Mouse (Mus musculus): ENCODE data around the gene B9d2. TPM values are rescaled to one million over a fixed set of nuclear protein-coding genes. Genes with fewer than 3 reads are reported as not detected.

Gene B9d2
- polyA plus RNA-seq, 1 experiment from 2014 or later, result 40.2 TPM

DNA sequence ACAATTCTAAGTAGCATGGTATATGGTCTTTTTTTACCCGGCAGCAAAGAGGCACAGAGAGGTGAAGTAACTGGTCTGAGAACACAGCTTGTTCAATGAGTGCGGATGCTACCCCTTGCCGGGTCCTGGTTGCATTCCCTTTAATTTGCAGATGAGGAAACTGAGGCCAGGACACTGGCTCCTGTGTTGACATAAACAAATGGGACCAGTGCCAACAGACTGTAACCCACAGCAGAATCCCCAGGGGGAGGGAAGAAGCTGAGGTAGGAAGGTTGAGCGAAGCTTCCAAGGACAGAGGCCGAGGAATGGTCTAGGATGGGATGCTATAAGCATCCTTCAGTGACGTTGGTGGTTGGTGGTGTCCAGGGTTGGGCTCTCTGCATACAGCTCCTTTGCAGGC lies 5.2 kb upstream of the B9d2 start:
- WGBS, result 50% methylated on average over 6 of the region's 6 CpGs
- no peak for ATAC-seq
- Histone ChIP-seq H3K9ac (no peak overlapping the region), H3K27me3 (peaks cover 38% of the 10 kb centered on the region), H3K4me2 (peak overlapping the region; percentile 57; the same call in 1 of the 2 replicates), H3K4me3 (no peak overlapping the region), H3K9me3 (replicated peaks) (no peaks in the 10 kb centered on the region), H3K36me3 (ENCODE audit: poor library complexity, severe bottlenecking) (no peaks in the 10 kb centered on the region), H3K4me1 (peaks cover 32% of the 10 kb centered on the region), H3K27ac (no peak overlapping the region)

DNA sequence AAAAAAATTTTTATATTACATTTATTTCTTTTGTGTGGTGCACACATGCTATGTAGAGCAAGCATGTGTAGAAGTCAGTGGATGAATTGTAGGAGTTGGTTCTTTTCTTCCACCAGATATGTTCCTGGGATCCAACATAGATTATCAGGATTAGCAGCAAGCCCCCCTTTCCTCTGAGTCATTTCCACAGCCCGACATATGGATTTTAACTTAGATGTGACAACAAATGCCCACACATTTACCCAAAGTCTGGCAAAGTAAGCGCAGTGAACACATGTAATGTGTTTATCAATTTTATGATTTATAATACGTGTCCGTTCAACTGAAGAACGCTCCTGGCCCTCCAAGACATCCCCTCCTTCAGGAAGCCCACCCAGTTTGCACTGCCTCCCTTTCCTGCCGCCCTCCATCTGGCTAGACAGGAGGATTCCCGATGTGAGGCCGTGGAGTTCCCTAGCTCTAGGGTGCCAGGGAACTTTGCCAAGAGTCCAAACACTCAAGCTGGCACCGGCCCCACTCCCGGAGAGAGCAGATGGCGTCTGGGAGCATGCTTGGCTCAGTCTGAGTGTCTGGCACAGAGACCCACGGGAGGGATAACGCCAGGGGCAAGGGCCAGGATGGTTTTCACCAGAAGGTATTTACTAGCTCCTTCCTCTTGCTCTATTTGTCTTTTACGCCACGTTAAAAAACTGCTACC lies 4.3 kb upstream of the B9d2 start:
- Histone ChIP-seq H3K9ac (no peak overlapping the region), H3K27me3 (peaks cover 38% of the 10 kb centered on the region), H3K4me2 (peak overlapping the region; percentile 19; the same call in 1 of the 2 replicates), H3K9me3 (replicated peaks) (no peaks in the 10 kb centered on the region), H3K27ac (peak overlapping the region; percentile 89), H3K36me3 (ENCODE audit: poor library complexity, severe bottlenecking) (no peaks in the 10 kb centered on the region), H3K4me3 (no peak overlapping the region), H3K4me1 (peaks cover 35% of the 10 kb centered on the region)
- 47% methylated on average over 15 of the region's 15 CpGs for WGBS
- peak; percentile 81 for ATAC-seq

DNA sequence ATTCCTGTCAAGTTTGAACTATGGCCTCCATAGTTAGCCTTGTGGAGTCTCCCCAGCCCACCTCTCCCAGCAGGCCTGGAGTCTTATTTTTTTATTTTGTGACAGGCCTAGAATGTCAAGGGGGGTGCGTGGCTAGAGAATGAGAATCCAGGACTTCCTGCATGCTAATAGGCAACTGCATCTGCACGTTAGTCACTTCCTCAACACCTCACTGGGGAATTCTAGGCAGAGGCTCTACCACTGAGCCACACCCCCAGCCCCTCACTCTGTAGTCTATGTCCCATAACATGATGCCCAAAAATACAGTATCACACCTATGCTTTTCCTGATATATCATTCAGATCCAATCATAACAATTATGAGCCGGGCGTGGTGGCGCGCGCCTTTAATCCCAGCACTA lies 3.6 kb upstream of the B9d2 start:
- ATAC-seq, result no peak
- peaks cover 43% of the 10 kb centered on the region for H3K4me1 ChIP-seq
- 87% methylated on average over 7 of the region's 7 CpGs for WGBS
- no peak overlapping the region for H3K9ac ChIP-seq
- H3K27me3 ChIP-seq, result peaks cover 38% of the 10 kb centered on the region
- no peaks in the 10 kb centered on the region for H3K9me3 ChIP-seq (replicated peaks)
- no peaks in the 10 kb centered on the region for H3K36me3 ChIP-seq (ENCODE audit: poor library complexity, severe bottlenecking)
- peak overlapping the region; percentile 89 for H3K27ac ChIP-seq
- no peak overlapping the region for H3K4me3 ChIP-seq
- no peak overlapping the region for H3K4me2 ChIP-seq

DNA sequence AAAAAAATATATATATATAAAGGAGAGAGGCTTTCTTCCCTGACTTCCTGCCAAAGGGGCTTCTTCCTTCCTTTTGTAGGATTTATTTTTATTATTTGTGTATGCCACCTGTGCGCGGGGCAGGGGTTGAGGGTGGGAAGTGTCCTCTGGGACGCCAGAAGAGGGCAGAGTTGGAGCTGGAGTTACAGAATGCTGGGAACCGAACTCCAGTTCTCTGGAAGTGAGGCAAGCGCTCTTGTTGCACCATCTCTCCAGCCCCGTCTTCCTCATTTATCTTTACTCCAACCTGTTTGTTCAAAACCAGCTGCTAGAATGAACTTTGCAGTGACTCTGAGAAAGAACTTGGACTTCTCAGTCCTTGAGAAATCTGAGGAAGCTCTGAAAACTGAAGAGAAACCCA lies 609 bp upstream of the B9d2 start:
- 5% methylated on average over 6 of the region's 6 CpGs for WGBS

DNA sequence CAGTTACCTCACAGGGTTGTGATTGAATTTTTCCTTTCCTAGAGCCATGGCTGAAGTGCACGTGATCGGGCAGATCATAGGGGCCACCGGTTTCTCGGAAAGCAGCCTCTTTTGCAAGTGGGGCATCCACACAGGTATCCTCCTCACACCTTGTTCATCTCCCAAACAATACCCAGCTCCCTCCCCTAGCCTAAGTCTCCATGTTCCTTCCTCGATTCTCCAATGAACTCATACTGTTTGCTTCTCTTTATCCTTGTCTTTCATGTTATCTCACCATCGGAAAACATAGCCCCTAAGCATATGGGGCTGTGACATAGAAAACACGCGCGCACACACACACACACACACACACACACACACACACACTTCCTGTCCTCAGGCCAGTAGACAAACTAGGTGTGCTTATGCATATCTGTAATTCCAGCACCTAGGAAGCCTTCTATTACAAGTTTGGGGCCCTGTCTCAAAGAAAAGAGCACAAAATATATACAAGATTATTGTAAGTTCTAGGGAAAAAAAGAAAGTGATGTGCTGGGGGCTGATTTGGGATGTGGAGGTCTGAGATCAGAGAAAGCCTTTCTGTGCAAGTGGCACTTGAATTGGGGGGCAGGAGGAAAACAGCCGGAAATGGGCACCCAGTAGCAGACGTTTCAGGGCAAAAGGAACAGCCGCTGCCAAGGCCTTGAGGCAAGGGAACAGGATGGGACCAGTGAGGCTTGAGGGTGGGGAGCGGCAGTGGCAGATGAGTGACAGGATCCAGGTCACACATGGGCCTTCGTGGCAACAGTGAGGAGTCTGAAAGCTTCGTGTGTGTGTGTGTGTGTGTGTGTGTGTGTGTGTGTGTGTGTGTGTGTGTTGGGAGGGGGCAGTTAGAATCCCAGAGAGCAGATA lies 1.0 kb downstream of the B9d2 start:
- no peak overlapping the region for H3K9ac ChIP-seq

More for the DNA sequence above, 609 bp upstream of the B9d2 start:
- Histone ChIP-seq H3K27me3 (peaks cover 22% of the 10 kb centered on the region), H3K27ac (0 out of 2 replicates have a peak overlapping the region, but pooled peaks have one; percentile 91), H3K9ac (peak overlapping the region; percentile 69; the same call in 1 of the 2 replicates), H3K4me1 (peaks cover 39% of the 10 kb centered on the region), H3K4me2 (peak overlapping the region; percentile 58), H3K4me3 (peak overlapping the region; percentile 53), H3K9me3 (replicated peaks) (no peaks in the 10 kb centered on the region), H3K36me3 (ENCODE audit: poor library complexity, severe bottlenecking) (peaks cover 10% of the 10 kb centered on the region; the same call in 1 of the 2 replicates)
- no peak for ATAC-seq

DNA sequence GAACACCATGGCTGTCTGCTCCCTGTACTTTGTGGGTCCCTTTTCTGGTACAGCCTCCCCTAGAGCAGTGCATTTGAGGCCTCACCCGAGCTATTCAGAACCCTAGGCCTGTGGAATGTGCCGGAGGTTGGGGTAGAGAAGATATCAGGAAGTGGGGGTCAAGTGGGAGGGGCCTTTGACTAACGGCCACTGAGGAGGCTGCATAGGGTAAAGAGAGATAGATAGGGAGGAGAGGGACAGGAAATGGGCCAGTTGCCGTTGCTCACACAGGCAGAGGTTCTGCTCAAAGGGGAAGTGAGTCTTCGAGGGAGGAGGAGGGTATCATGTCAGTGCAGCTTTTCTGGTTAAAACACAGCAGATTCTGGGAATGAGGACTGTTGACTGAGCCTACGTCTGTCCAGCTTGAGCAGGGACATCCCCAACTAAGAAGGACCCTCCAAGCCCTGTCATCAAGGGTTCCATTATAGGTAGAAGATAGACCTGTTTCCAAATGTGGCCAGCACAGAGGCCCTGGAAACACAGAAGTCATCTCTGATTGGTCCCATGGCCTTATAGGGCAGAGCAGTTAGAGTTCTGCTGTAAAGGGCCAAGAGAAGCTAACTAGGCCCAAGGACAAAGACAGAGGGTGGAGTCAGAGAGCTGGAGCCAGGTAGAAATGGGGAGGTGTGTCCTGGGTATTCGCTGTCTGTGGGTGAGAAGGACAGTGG lies 3.0 kb downstream of the B9d2 start:
- no peak overlapping the region for H3K27ac ChIP-seq
- peaks cover 42% of the 10 kb centered on the region for H3K4me1 ChIP-seq
- peaks cover 14% of the 10 kb centered on the region for H3K36me3 ChIP-seq (ENCODE audit: poor library complexity, severe bottlenecking)
- H3K4me3 ChIP-seq, result no peak overlapping the region
- H3K4me2 ChIP-seq, result no peak overlapping the region
- WGBS, result 79% methylated on average over 7 of the region's 7 CpGs
- H3K27me3 ChIP-seq, result peaks cover 47% of the 10 kb centered on the region
- no peak overlapping the region for H3K9ac ChIP-seq
- no peak for ATAC-seq
- H3K9me3 ChIP-seq (replicated peaks), result no peaks in the 10 kb centered on the region

More for the DNA sequence above, 1.0 kb downstream of the B9d2 start:
- Histone ChIP-seq H3K36me3 (ENCODE audit: poor library complexity, severe bottlenecking) (peaks cover 14% of the 10 kb centered on the region), H3K4me3 (peak overlapping the region; percentile 53), H3K4me2 (peak overlapping the region; percentile 58), H3K9me3 (replicated peaks) (no peaks in the 10 kb centered on the region), H3K27me3 (peaks cover 28% of the 10 kb centered on the region), H3K4me1 (peaks cover 27% of the 10 kb centered on the region), H3K27ac (peak overlapping the region; percentile 91; the same call in 1 of the 2 replicates)
- ATAC-seq, result no peak
- 67% methylated on average over 15 of the region's 15 CpGs for WGBS

DNA sequence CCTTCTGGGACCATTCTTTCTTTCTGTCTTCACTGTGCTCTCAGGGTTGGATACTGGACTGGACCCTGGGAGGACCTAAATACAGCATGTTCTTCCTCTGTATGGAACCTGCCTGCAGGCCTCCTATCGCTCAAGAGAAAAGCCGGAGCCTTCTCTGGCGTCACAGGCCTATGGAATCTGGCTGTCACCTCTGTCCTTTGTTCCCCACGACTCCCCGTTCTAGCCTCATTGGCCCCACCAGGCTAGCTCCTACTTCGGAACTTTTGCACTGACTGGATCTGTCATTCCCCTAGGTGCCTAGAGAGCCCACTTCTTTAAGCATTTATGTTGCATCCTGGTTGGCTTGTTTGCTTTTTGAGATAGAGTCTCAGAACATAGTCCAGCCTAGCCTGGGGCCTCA lies 4.1 kb downstream of the B9d2 start:
- H3K27me3 ChIP-seq, result peaks cover 51% of the 10 kb centered on the region
- WGBS, result 85% methylated on average over 6 of the region's 6 CpGs
- no peak overlapping the region for H3K27ac ChIP-seq
- H3K9ac ChIP-seq, result no peak overlapping the region
- no peaks in the 10 kb centered on the region for H3K9me3 ChIP-seq (replicated peaks)
- H3K4me1 ChIP-seq, result peaks cover 52% of the 10 kb centered on the region
- peaks cover 14% of the 10 kb centered on the region for H3K36me3 ChIP-seq (ENCODE audit: poor library complexity, severe bottlenecking)
- no peak for ATAC-seq
- H3K4me3 ChIP-seq, result no peak overlapping the region
- no peak overlapping the region for H3K4me2 ChIP-seq

DNA sequence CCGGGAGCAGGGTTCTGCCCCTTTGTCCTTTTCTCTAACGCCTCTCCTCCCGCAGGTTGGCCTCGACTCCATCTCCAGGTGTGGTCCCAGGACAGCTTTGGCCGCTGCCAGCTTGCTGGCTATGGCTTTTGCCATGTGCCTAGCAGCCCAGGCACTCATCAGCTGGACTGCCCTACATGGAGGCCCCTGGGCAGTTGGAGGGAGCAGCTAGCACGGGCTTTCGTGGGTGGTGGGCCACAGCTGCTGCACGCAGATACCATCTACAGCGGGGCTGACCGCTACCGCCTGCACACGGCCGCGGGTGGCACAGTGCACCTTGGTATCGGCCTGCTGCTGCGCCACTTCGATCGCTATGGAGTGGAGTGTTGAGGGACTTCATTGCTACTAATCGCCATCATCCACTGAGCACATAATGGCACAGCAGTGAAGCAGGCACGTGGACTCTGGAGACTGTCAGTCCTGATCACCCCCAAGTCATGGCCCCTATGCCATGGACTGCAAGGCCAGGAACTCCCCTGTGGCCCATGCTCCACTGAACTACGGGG lies 5.4 kb downstream of the B9d2 start:
- no peak for ATAC-seq
- Histone ChIP-seq H3K4me1 (peaks cover 48% of the 10 kb centered on the region), H3K4me2 (no peak overlapping the region; the same call in 1 of the 2 replicates), H3K36me3 (ENCODE audit: poor library complexity, severe bottlenecking) (peaks cover 14% of the 10 kb centered on the region), H3K9me3 (replicated peaks) (no peaks in the 10 kb centered on the region), H3K27me3 (peaks cover 64% of the 10 kb centered on the region), H3K4me3 (no peak overlapping the region), H3K9ac (no peak overlapping the region), H3K27ac (no peak overlapping the region)
- 72% methylated on average over 21 of the region's 21 CpGs for WGBS

DNA sequence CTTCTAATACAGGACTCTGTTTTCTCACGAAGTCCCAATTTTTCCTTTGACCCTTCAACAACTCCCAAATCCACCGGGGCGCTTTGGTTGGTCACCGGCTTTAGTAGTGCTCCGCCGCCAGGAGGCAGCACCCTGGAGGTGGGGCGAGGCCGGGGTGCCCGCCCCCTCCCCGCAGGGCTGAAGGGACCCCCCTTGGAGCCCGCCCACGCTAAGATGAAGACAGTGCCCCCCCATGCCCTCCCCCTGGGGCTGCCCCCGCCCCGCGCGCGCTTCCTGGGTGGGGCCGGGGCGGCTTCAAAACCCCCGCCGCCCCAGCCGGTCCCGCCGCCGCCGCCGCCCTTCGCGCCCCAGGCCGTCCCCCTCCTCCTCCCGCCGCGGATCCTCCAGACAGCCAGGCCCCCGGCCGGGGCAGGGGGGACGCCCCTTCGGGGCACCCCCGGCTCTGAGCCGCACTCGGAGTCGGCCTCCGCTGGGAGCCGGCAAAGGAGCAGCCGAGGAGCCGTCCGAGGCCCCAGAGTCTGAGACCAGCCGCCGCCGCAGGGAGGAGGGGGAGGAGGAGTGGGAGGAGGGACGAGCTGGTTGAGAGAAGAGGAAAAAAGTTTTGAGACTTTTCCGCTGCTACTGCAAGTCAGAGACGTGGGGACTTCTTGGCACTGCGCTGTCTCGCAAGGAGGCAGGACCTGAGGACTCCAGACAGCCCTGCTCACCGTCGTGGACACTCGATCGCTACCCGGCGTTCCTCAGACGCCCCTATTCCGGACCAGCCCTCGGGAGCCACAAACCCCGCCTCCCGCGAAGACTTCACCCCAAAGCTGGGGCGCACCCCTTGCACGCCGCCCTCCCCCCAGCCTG lies 6.3 kb downstream of the B9d2 start, which contains the start of gene Tgfb1:
Tgfb1 (plus strand) TSS at position 323 of the 852 bp plus-strand sequence.
- Histone ChIP-seq H3K36me3 (ENCODE audit: poor library complexity, severe bottlenecking) (peaks cover 14% of the 10 kb centered on the region), H3K9me3 (replicated peaks) (no peaks in the 10 kb centered on the region), H3K9ac (peak within 1 kb of the TSS; percentile 59), H3K4me1 (peaks cover 39% of the 10 kb centered on the region), H3K4me3 (peak within 1 kb of the TSS; percentile 45), H3K4me2 (peak within 1 kb of the TSS; percentile 66), H3K27me3 (peaks cover 70% of the 10 kb centered on the region), H3K27ac (no peak within 1 kb of the TSS)
- WGBS, result under 1% methylated on average over 52 of the region's 69 CpGs
- ATAC-seq, result peak; percentile 50

DNA sequence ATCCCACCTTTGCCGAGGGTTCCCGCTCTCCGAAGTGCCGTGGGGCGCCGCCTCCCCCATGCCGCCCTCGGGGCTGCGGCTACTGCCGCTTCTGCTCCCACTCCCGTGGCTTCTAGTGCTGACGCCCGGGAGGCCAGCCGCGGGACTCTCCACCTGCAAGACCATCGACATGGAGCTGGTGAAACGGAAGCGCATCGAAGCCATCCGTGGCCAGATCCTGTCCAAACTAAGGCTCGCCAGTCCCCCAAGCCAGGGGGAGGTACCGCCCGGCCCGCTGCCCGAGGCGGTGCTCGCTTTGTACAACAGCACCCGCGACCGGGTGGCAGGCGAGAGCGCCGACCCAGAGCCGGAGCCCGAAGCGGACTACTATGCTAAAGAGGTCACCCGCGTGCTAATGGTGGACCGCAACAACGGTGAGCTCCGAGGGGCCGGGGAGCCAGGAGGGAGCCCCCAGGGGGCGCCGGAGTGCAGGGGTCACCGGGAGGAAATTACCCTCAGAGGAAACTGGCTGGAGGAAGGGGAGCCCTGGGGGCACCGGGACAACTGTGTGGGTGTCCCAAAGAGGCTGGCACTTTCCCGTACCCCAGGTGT lies 7.3 kb downstream of the B9d2 start:
- Histone ChIP-seq H3K27me3 (peaks cover 77% of the 10 kb centered on the region), H3K9me3 (replicated peaks) (no peaks in the 10 kb centered on the region), H3K27ac (no peak overlapping the region), H3K4me1 (peaks cover 35% of the 10 kb centered on the region), H3K36me3 (ENCODE audit: poor library complexity, severe bottlenecking) (peaks cover 14% of the 10 kb centered on the region; the same call in 1 of the 2 replicates), H3K4me2 (peak overlapping the region; percentile 66), H3K9ac (peak overlapping the region; percentile 58), H3K4me3 (peak overlapping the region; percentile 45)
- under 1% methylated on average over 47 of the region's 47 CpGs for WGBS
- no peak for ATAC-seq
